Mouse (Mus musculus) stomach, embryonic 14.5 days (tissue): Measurements from ENCODE around the gene Eif2s3y. TPM values are rescaled to one million over a fixed set of nuclear protein-coding genes. Genes with fewer than 3 reads are reported as not detected.

Source experiments
- ATAC-seq: fragments of 200-750 bp; cut with Nextera tagmentation; 2 replicates; pipeline ENCODE4 v1.8.0; 2017; ENCODE audit warnings: low read depth, moderate TSS enrichment; ENCODE audit not compliant: insufficient number of reproducible peaks, insufficient read depth, low FRiP score
- H3K27ac ChIP-seq: fragments of 300-500 bp; sonication (generic); 2 replicates; pipeline ENCODE4 v1.5.1; 2014; ENCODE audit warnings: mild to moderate bottlenecking, low read length, moderate library complexity, mixed read lengths
- H3K27me3 ChIP-seq: fragments of 300-500 bp; sonication (generic); 2 replicates; pipeline ENCODE4 v1.6.1; 2014; ENCODE audit warnings: low read length, control low read depth, mixed read lengths; ENCODE audit not compliant: control insufficient read depth, insufficient read depth
- H3K36me3 ChIP-seq: fragments of 300-500 bp; sonication (generic); 2 replicates; pipeline ENCODE4 v1.6.1; 2014; ENCODE audit warnings: mild to moderate bottlenecking, control low read depth, low read length, moderate library complexity, mixed read lengths; ENCODE audit not compliant: control insufficient read depth, insufficient read depth
- H3K4me1 ChIP-seq: fragments of 300-500 bp; sonication (generic); 2 replicates; pipeline ENCODE4 v1.6.1; 2014; ENCODE audit warnings: low read length, control low read depth, mixed read lengths; ENCODE audit not compliant: control insufficient read depth, insufficient read depth
- H3K4me2 ChIP-seq: fragments of 300-500 bp; sonication (generic); replicated peaks from 2 replicates; pipeline ENCODE4 v1.6.1; 2014; ENCODE audit warnings: low read depth, low read length, control low read depth
- H3K4me3 ChIP-seq: fragments of 300-500 bp; sonication (generic); 2 replicates; pipeline ENCODE4 v1.5.1; 2014; ENCODE audit warnings: low read depth, low read length, control low read depth
- H3K9ac ChIP-seq: fragments of 300-500 bp; sonication (generic); replicated peaks from 2 replicates; pipeline ENCODE4 v1.6.1; 2014; ENCODE audit warnings: low read depth, mild to moderate bottlenecking, control low read depth, low read length, moderate library complexity, mixed read lengths
- H3K9me3 ChIP-seq: fragments of 300-500 bp; sonication (generic); 2 replicates; pipeline ENCODE4 v1.6.1; 2016; ENCODE audit warnings: low read depth, low read length, control low read depth; ENCODE audit not compliant: control insufficient read depth
- WGBS: fragments of 180-500 bp; shearing (Covaris S2); extraction: QIAGEN DNeasy Blood & Tissue Kit; methylation state at CpG from one replicate; pipeline ENCODE4 v1.1.7; 2014; 5-methylcytosine and 5-hydroxymethylcytosine counted together
- microRNA-seq: library from miRNA; unstranded; fragments of <30 nt; microRNA quantifications from one replicate; pipeline ENCODE4, GENCODE M21; 2016
- polyA plus RNA-seq: library from polyadenylated mRNA; unstranded; fragments of >200 nt; fragmentation: Nextera tagmentation; extraction: Ambion mirVana; gene quantifications from 2 replicates; pipeline ENCODE4 v1.2.1, GENCODE M21; 2014

Eif2s3y gene
- polyA plus RNA-seq = 82.7 TPM in 1 of 2 replicates, not detected in the other

DNA sequence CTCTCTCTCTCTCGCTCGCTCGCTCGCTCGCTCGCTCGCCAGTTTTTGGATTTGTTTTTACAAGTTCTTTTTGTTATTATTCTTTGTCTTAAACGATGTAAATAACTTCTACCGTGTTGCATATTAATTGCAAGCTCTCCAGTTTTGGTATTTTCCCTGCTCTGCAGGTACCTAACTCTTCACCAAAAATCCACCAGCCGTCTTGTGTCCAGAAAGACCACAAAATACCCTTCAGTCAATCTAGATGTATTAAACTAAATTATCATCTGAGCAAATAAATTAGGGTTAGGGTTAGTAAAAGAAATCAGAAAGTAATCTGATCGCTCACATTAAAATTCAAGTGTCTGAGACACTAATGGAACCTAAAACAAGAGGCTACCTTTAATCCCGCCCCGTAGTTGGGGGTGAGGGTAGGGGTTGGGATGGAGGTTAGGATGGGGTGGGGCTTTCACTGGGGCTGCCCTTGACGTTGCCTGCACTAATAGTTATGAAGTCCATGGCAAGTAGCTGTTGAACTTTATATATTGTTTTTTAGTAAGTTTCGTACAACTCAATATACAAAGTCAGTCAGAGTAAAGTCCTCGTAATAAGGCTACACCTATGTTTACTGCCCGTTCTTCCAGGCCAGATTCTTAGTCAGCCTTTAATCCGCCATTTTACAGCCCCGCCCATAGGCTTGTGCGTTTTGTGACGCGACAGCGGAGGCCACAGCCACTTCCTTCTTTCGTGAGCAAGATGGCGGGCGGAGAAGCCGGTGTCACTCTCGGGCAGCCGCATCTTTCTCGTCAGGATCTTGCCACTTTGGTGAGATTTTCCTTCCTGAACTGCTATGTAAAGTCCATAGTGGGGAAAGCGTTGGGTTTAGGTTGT lies at the start of gene Eif2s3y:
Gene Eif2s3y, plus strand, starts transcription at position 662 of the 870 bp plus-strand sequence.
- WGBS = 34% methylated on average over 21 of the region's 31 CpGs
- H3K4me1 ChIP-seq = no peaks in the 10 kb centered on the region
- H3K27ac ChIP-seq = no peak within 1 kb of the TSS
- peak; percentile 88; the same call in 1 of the 2 replicates for ATAC-seq
- H3K4me3 ChIP-seq = peak within 1 kb of the TSS; percentile 26
- H3K9ac ChIP-seq = no peak within 1 kb of the TSS
- peak within 1 kb of the TSS; percentile 26; the same call in 1 of the 2 replicates for H3K4me2 ChIP-seq
- H3K27me3 ChIP-seq = no peaks in the 10 kb centered on the region
- no peaks in the 10 kb centered on the region for H3K36me3 ChIP-seq
- no peaks in the 10 kb centered on the region for H3K9me3 ChIP-seq

Small RNAs within 50 kb of the gene (microRNA-seq; reads per million reads assigned to microRNA genes)
- gene Gm47281 = not detected

Other genes with a start within 250 kb of the Eif2s3y start
- gene Zfy1, start 213.1 kb upstream of the Eif2s3y start, polyA plus RNA-seq = not detected in 2 replicates
- 0.10 TPM in 1 of 2 replicates, not detected in the other for gene Uba1y, start 191.9 kb upstream of the Eif2s3y start, polyA plus RNA-seq
- gene Kdm5d, start 112.8 kb upstream of the Eif2s3y start, polyA plus RNA-seq = 33.4 TPM in 1 of 2 replicates, not detected in the other
- 30.2 TPM in 1 of 2 replicates, not detected in the other for gene Uty, start 235.2 kb downstream of the Eif2s3y start, polyA plus RNA-seq